Mouse (Mus musculus): ENCODE measurements around the gene Vmn1r21. TPM values are rescaled to one million over a fixed set of nuclear protein-coding genes. Genes with fewer than 3 reads are reported as not detected.

The Vmn1r21 gene
- total and polyA plus RNA-seq, 2 experiments from 2014 or later, result not detected

DNA sequence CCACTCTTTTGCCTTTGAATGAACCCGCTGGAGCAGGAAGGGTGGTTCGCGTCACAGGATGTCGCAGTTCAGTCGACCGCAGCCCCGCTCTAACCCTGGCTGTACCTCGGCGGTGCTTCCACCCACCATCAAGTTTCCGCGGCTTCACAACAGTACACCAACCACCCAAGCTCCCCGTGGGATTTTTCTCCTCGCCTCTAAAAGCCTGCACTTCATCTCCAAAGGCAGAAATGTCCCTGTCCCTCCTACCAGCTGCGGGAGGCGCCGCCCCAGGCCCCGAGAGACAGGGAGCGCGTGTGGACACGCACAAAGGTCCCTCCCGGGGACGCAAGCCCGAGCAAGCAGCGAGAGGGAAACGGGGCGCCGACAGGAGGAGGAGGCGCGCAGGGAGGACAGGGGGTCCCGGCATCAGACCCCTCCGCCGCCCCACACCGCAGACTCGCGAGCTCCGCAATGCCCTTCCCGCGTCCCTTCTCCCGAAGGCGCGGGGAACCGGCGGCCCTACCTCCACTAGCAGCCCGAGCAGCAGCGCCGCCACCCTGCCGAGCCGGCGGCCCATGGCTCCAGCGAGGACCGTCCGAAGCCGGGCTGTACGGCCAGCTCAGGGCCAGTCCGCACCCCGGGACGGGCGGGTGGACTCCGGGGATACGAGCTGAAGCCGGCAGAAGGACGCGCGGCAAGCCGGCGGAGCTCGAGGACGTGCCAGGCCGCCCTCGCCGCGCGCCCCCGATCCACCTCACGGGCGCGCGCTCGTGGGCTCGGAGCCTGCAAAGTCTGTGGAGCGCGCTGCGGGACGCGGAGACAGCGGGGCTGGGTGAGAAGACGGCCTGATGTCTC lies 25.5 kb downstream of the Vmn1r21 start, which contains the start of gene Vopp1:
Gene Vopp1 (minus strand): TSS at position 738 of the 837 bp plus-strand sequence.
- H3K9me3 ChIP-seq (ENCODE audit: low read length), result no peaks in the 10 kb centered on the region
- TF ChIP-seq CTCF (IDR thresholded peaks at IDR 0.05), result peak; percentile 33; the same call in 1 of the 2 replicates
- H3K4me1 ChIP-seq (ENCODE audit: insufficient read depth, low read length), result 0 out of 2 replicates have a peak, but pooled peaks cover 3% of the 10 kb centered on the region
- peak within 1 kb of the TSS; percentile 94 for H3K27ac ChIP-seq (ENCODE audit: low read depth, low read length)
- under 1% methylated on average over 63 of the region's 87 CpGs for WGBS
- peak within 1 kb of the TSS; percentile 99 for H3K9ac ChIP-seq (replicated peaks; ENCODE audit: low read length, poor library complexity, severe bottlenecking)
- H3K4me2 ChIP-seq (ENCODE audit: low read depth, low read length, poor library complexity, severe bottlenecking), result peak within 1 kb of the TSS; percentile 66
- DNase-seq (ENCODE audit: low spot score) (peak; percentile 85), ATAC-seq (ENCODE audit: low FRiP score) (peak; percentile 87)
- no peaks in the 10 kb centered on the region for H3K36me3 ChIP-seq (ENCODE audit: insufficient read depth, low read length)
- H3K27me3 ChIP-seq (ENCODE audit: insufficient read depth, low read length), result no peaks in the 10 kb centered on the region
- H3K4me3 ChIP-seq (ENCODE audit: low read depth, low read length), result peak within 1 kb of the TSS; percentile 98

DNA sequence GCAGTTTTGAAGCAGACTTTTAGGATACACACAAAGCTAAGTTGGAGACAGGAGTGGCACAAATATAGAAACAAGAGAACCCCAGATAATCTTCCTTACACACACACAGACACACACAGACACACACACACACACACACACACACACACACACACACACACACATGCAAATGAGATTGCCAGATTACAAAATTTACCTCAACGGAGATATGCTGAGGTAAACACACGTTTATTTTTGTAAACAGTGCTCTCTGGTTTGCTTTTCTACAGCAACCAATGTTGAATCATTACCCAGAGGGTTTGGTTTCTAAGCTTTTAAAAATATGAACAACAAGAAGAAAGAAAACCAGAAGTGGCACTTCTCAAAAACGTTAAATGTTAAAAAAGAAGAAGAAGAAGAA lies 26.7 kb downstream of the Vmn1r21 start:
- WGBS, result 39% methylated on average over 3 of the region's 3 CpGs
- Histone ChIP-seq H3K27me3 (ENCODE audit: insufficient read depth, low read length) (no peaks in the 10 kb centered on the region), H3K9ac (replicated peaks; ENCODE audit: low read length, poor library complexity, severe bottlenecking) (no peak overlapping the region), H3K4me2 (ENCODE audit: low read depth, low read length, poor library complexity, severe bottlenecking) (peak overlapping the region; percentile 66), H3K36me3 (ENCODE audit: insufficient read depth, low read length) (no peaks in the 10 kb centered on the region), H3K27ac (ENCODE audit: low read depth, low read length) (no peak overlapping the region), H3K9me3 (ENCODE audit: low read length) (no peaks in the 10 kb centered on the region), H3K4me1 (ENCODE audit: insufficient read depth, low read length) (0 out of 2 replicates have a peak, but pooled peaks cover 3% of the 10 kb centered on the region), H3K4me3 (ENCODE audit: low read depth, low read length) (no peak overlapping the region)
- no peak for TF ChIP-seq CTCF (IDR thresholded peaks at IDR 0.05)
- DNase-seq (ENCODE audit: low spot score), result no peak
- ATAC-seq (ENCODE audit: low FRiP score), result no peak

DNA sequence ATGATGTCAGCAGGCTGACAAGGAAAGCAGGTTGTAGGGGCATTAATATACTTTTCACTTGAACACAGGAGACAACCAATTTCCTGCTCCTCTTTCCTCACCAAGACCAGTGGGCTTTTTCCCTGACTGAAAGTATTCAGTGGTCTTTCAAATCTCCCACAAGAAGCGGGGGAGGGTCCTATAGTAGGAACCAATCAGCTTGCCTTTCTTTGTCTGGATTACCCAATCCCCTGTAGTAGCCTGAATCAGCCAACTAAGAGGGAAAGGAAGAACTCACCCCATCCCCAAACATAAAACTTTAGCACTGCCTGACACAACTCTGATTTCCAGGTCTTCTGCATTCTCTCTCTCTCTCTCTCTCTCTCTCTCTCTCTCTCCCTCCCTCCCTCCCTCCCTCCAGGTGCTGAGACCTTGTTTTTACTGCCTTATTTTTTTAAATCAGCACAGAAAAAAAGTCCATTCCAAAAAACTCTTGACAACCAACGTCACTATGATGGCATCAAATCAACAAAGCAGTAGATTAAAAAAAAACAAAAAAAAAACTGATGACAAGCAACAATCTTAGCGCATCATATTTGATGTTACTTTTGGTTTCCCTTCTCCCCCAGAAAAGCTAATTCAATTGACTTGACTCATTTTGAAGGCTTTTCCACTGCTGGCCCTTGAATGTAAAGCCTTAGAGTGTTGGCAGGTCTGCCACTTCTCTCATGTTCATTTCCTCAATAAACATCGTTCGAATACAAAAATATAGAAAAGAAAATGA lies 27.3 kb downstream of the Vmn1r21 start:
- Histone ChIP-seq H3K4me3 (ENCODE audit: low read depth, low read length) (no peak overlapping the region), H3K27ac (ENCODE audit: low read depth, low read length) (no peak overlapping the region), H3K4me2 (ENCODE audit: low read depth, low read length, poor library complexity, severe bottlenecking) (peak overlapping the region; percentile 66), H3K27me3 (ENCODE audit: insufficient read depth, low read length) (no peaks in the 10 kb centered on the region), H3K36me3 (ENCODE audit: insufficient read depth, low read length) (no peaks in the 10 kb centered on the region), H3K9me3 (ENCODE audit: low read length) (no peaks in the 10 kb centered on the region), H3K4me1 (ENCODE audit: insufficient read depth, low read length) (0 out of 2 replicates have a peak, but pooled peaks cover 3% of the 10 kb centered on the region), H3K9ac (replicated peaks; ENCODE audit: low read length, poor library complexity, severe bottlenecking) (no peak overlapping the region)
- peak; percentile 58 for DNase-seq (ENCODE audit: low spot score)
- 64% methylated on average over 5 of the region's 5 CpGs for WGBS
- peak; percentile 74 for ATAC-seq (ENCODE audit: low FRiP score)
- TF ChIP-seq CTCF (IDR thresholded peaks at IDR 0.05), result no peak

DNA sequence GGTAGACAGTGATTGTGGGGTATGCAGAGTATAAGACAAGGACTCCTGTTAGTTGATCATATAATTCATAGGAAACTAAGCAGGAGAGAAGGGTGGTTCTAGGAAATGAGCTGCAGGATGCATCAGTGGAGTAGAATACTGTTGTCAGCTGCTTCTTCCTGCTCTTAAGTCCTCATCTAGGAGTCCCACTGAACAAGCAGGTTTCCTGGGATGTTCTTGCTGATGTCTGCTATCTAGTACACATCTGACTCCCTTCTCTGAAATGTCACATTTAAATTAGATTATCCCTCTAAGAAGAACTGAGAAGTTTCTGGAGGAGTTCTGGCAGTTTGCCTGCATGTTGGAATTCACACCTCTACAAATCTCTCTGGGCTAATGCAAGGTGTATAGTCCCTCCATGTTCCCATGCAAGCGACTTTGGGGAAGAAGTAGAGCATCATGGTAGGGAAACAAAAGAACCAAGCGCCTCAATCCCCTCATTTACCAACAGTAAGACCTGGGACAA lies 35.7 kb downstream of the Vmn1r21 start:
- no peak for DNase-seq (ENCODE audit: low spot score)
- Histone ChIP-seq H3K27ac (ENCODE audit: low read depth, low read length) (no peak overlapping the region), H3K27me3 (ENCODE audit: insufficient read depth, low read length) (no peaks in the 10 kb centered on the region), H3K4me3 (ENCODE audit: low read depth, low read length) (no peak overlapping the region), H3K36me3 (ENCODE audit: insufficient read depth, low read length) (no peaks in the 10 kb centered on the region), H3K4me1 (ENCODE audit: insufficient read depth, low read length) (no peaks in the 10 kb centered on the region), H3K9me3 (ENCODE audit: low read length) (no peaks in the 10 kb centered on the region), H3K9ac (replicated peaks; ENCODE audit: low read length, poor library complexity, severe bottlenecking) (no peak overlapping the region), H3K4me2 (ENCODE audit: low read depth, low read length, poor library complexity, severe bottlenecking) (no peak overlapping the region)
- no peak for TF ChIP-seq CTCF (IDR thresholded peaks at IDR 0.05)
- no peak for ATAC-seq (ENCODE audit: low FRiP score)
- 92% methylated on average over 2 of the region's 2 CpGs for WGBS

DNA sequence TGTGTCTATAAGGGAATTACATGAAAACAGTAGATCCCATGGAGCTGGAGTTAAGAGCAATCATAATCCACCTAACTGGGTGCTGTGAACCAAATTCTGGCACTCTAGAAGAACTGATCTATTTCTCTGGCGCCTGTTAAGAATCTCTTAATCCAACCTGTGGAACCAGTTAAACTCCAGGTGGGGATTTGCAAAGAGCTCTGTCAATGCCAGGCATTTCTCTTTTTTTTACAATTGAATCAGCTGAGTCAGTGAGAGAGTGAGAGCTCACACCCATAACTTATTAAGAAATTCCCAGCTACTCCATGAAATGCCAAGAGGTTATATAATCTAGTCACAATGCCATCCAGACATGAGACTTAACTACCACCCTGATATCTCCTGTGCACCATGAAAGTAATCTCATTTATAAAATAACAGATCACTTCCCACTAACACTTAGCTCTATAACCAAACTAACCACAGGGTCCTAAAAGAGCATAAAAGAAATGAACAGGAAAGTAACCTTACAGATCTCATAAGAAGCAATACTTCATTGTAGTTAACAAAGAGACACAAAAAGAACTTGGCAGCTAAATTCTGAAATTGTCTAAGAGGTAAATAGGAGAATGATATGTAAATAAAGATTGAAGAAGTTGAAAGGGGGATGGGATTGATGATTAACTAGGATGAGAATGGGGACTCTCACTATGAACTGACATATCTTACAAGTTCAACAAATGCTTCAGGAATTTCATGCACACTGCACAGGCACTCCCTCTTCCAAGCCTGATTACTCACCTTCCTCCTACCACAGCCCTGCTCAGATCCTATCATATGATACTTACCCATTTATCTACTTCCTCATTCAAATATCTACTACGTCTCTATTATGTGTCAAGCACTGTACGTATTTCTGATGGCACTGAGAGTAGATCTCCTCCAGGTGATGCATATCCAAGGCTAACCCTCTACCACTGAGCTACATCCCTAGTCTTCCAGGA lies 38.1 kb downstream of the Vmn1r21 start:
- ATAC-seq (ENCODE audit: low FRiP score) (no peak), DNase-seq (ENCODE audit: low spot score) (no peak)
- H3K9me3 ChIP-seq (ENCODE audit: low read length), result no peaks in the 10 kb centered on the region
- H3K27ac ChIP-seq (ENCODE audit: low read depth, low read length), result no peak overlapping the region
- no peak for TF ChIP-seq CTCF (IDR thresholded peaks at IDR 0.05)
- no peak overlapping the region for H3K9ac ChIP-seq (replicated peaks; ENCODE audit: low read length, poor library complexity, severe bottlenecking)
- H3K36me3 ChIP-seq (ENCODE audit: insufficient read depth, low read length), result peaks cover 2% of the 10 kb centered on the region; the same call in 1 of the 2 replicates
- H3K4me1 ChIP-seq (ENCODE audit: insufficient read depth, low read length), result no peaks in the 10 kb centered on the region
- WGBS, result 89% methylated on average over 3 of the region's 3 CpGs
- H3K4me2 ChIP-seq (ENCODE audit: low read depth, low read length, poor library complexity, severe bottlenecking), result no peak overlapping the region
- H3K27me3 ChIP-seq (ENCODE audit: insufficient read depth, low read length), result no peaks in the 10 kb centered on the region
- H3K4me3 ChIP-seq (ENCODE audit: low read depth, low read length), result no peak overlapping the region

Measured in midbrain, postnatal 0 days (tissue).